Mouse (Mus musculus): ENCODE data around the gene Map3k20. TPM values are rescaled to one million over a fixed set of nuclear protein-coding genes. Genes with fewer than 3 reads are reported as not detected.

The Map3k20 gene
- polyA plus RNA-seq, 1 experiment from 2014 or later, result 4.7 TPM

GRCm38 (mm10) chr2:72391721-72392120 is 106.3 kb downstream of the Map3k20 start:
- no peaks in the 10 kb centered on the region for H3K27me3 ChIP-seq
- WGBS, result 88% methylated on average over 2 of the region's 2 CpGs
- H3K9ac ChIP-seq, result no peak overlapping the region
- H3K4me1 ChIP-seq (replicated peaks), result peaks cover 7% of the 10 kb centered on the region
- H3K9me3 ChIP-seq, result peaks cover 11% of the 10 kb centered on the region; the same call in 1 of the 2 replicates
- H3K36me3 ChIP-seq, result no peaks in the 10 kb centered on the region
- no peak for ATAC-seq (ENCODE audit: low read depth)
- no peak overlapping the region for H3K4me2 ChIP-seq
- no peak overlapping the region for H3K27ac ChIP-seq (replicated peaks)
- no peak overlapping the region for H3K4me3 ChIP-seq

- no peak overlapping the region for H3K9ac ChIP-seq
- peaks cover 7% of the 10 kb centered on the region for H3K4me1 ChIP-seq (replicated peaks)
- peaks cover 11% of the 10 kb centered on the region; the same call in 1 of the 2 replicates for H3K9me3 ChIP-seq
- H3K4me2 ChIP-seq, result no peak overlapping the region
- no peaks in the 10 kb centered on the region for H3K36me3 ChIP-seq
- WGBS, result 51% methylated on average over 4 of the region's 4 CpGs
- no peak overlapping the region for H3K27ac ChIP-seq (replicated peaks)
- no peak overlapping the region for H3K4me3 ChIP-seq
- no peak for ATAC-seq (ENCODE audit: low read depth)
- no peaks in the 10 kb centered on the region for H3K27me3 ChIP-seq
These were observed 106.9 kb downstream of the Map3k20 start for GRCm38 (mm10) chr2:72392316-72392715.

- Histone ChIP-seq H3K4me3 (no peak overlapping the region), H3K4me1 (replicated peaks) (peaks cover 10% of the 10 kb centered on the region), H3K27ac (replicated peaks) (no peak overlapping the region), H3K27me3 (no peaks in the 10 kb centered on the region), H3K9ac (no peak overlapping the region), H3K9me3 (peaks cover 11% of the 10 kb centered on the region; the same call in 1 of the 2 replicates), H3K36me3 (no peaks in the 10 kb centered on the region), H3K4me2 (no peak overlapping the region)
- WGBS, result 57% methylated on average over 6 of the region's 6 CpGs
- no peak for ATAC-seq (ENCODE audit: low read depth)
These were observed 111.5 kb downstream of the Map3k20 start for GRCm38 (mm10) chr2:72396934-72397333.

- Histone ChIP-seq H3K27ac (replicated peaks) (no peak overlapping the region), H3K9ac (no peak overlapping the region), H3K27me3 (no peaks in the 10 kb centered on the region), H3K36me3 (no peaks in the 10 kb centered on the region), H3K4me3 (no peak overlapping the region), H3K9me3 (peaks cover 11% of the 10 kb centered on the region; the same call in 1 of the 2 replicates), H3K4me1 (replicated peaks) (peaks cover 6% of the 10 kb centered on the region; the same call in 1 of the 2 replicates), H3K4me2 (no peak overlapping the region)
- WGBS, result 21% methylated on average over 13 of the region's 13 CpGs
- ATAC-seq (ENCODE audit: low read depth), result no peak
These were observed 112.8 kb downstream of the Map3k20 start for GRCm38 (mm10) chr2:72398227-72398626.

- 56% methylated on average over 12 of the region's 12 CpGs for WGBS
- Histone ChIP-seq H3K27me3 (no peaks in the 10 kb centered on the region), H3K9me3 (peaks cover 11% of the 10 kb centered on the region; the same call in 1 of the 2 replicates), H3K4me3 (no peak overlapping the region), H3K4me1 (replicated peaks) (peaks cover 6% of the 10 kb centered on the region; the same call in 1 of the 2 replicates), H3K27ac (replicated peaks) (no peak overlapping the region), H3K9ac (no peak overlapping the region), H3K36me3 (no peaks in the 10 kb centered on the region), H3K4me2 (no peak overlapping the region)
- ATAC-seq (ENCODE audit: low read depth), result no peak
These were observed 114.2 kb downstream of the Map3k20 start for GRCm38 (mm10) chr2:72399469-72400195.

- no peaks in the 10 kb centered on the region for H3K27me3 ChIP-seq
- WGBS, result 81% methylated on average over 9 of the region's 9 CpGs
- no peak overlapping the region for H3K9ac ChIP-seq
- H3K9me3 ChIP-seq, result no peaks in the 10 kb centered on the region
- no peak overlapping the region for H3K4me2 ChIP-seq
- H3K36me3 ChIP-seq, result no peaks in the 10 kb centered on the region
- H3K4me1 ChIP-seq (replicated peaks), result peaks cover 6% of the 10 kb centered on the region; the same call in 1 of the 2 replicates
- H3K4me3 ChIP-seq, result no peak overlapping the region
- H3K27ac ChIP-seq (replicated peaks), result no peak overlapping the region
- ATAC-seq (ENCODE audit: low read depth), result no peak
These were observed 115.9 kb downstream of the Map3k20 start for GRCm38 (mm10) chr2:72401290-72401689.

- no peak for ATAC-seq (ENCODE audit: low read depth)
- no peak overlapping the region for H3K4me2 ChIP-seq
- H3K4me1 ChIP-seq (replicated peaks), result no peaks in the 10 kb centered on the region
- no peak overlapping the region for H3K4me3 ChIP-seq
- no peaks in the 10 kb centered on the region for H3K9me3 ChIP-seq
- 85% methylated on average over 12 of the region's 12 CpGs for WGBS
- no peak overlapping the region for H3K27ac ChIP-seq (replicated peaks)
- H3K27me3 ChIP-seq, result no peaks in the 10 kb centered on the region
- no peaks in the 10 kb centered on the region for H3K36me3 ChIP-seq
- no peak overlapping the region for H3K9ac ChIP-seq
These were observed 120.5 kb downstream of the Map3k20 start for GRCm38 (mm10) chr2:72405621-72406555.

GRCm38 (mm10) chr2:72406701-72407100 is 121.3 kb downstream of the Map3k20 start:
- H3K4me2 ChIP-seq, result no peak overlapping the region
- H3K36me3 ChIP-seq, result no peaks in the 10 kb centered on the region
- H3K9ac ChIP-seq, result no peak overlapping the region
- H3K4me1 ChIP-seq (replicated peaks), result no peaks in the 10 kb centered on the region
- ATAC-seq (ENCODE audit: low read depth), result no peak
- H3K27me3 ChIP-seq, result no peaks in the 10 kb centered on the region
- H3K27ac ChIP-seq (replicated peaks), result no peak overlapping the region
- 58% methylated on average over 10 of the region's 10 CpGs for whole genome bisulfite sequencing
- H3K9me3 ChIP-seq, result no peaks in the 10 kb centered on the region
- H3K4me3 ChIP-seq, result no peak overlapping the region

GRCm38 (mm10) chr2:72407341-72408092 is 122.1 kb downstream of the Map3k20 start:
- no peaks in the 10 kb centered on the region for H3K27me3 ChIP-seq
- 69% methylated on average over 17 of the region's 17 CpGs for WGBS
- H3K4me2 ChIP-seq, result no peak overlapping the region
- H3K36me3 ChIP-seq, result no peaks in the 10 kb centered on the region
- no peaks in the 10 kb centered on the region for H3K9me3 ChIP-seq
- no peak overlapping the region for H3K9ac ChIP-seq
- no peak for ATAC-seq (ENCODE audit: low read depth)
- H3K4me3 ChIP-seq, result no peak overlapping the region
- no peaks in the 10 kb centered on the region for H3K4me1 ChIP-seq (replicated peaks)
- H3K27ac ChIP-seq (replicated peaks), result no peak overlapping the region

GRCm38 (mm10) chr2:72409968-72410367 is 124.5 kb downstream of the Map3k20 start:
- WGBS, result 81% methylated on average over 10 of the region's 10 CpGs
- no peak overlapping the region for H3K4me3 ChIP-seq
- H3K36me3 ChIP-seq, result no peaks in the 10 kb centered on the region
- H3K27me3 ChIP-seq, result no peaks in the 10 kb centered on the region
- no peak overlapping the region for H3K4me2 ChIP-seq
- ATAC-seq (ENCODE audit: low read depth), result no peak
- no peaks in the 10 kb centered on the region for H3K4me1 ChIP-seq (replicated peaks)
- no peak overlapping the region for H3K9ac ChIP-seq
- no peaks in the 10 kb centered on the region for H3K9me3 ChIP-seq
- H3K27ac ChIP-seq (replicated peaks), result no peak overlapping the region

- Histone ChIP-seq H3K27ac (replicated peaks) (no peak overlapping the region), H3K4me3 (no peak overlapping the region), H3K36me3 (no peaks in the 10 kb centered on the region), H3K9me3 (no peaks in the 10 kb centered on the region), H3K27me3 (no peaks in the 10 kb centered on the region), H3K4me1 (replicated peaks) (no peaks in the 10 kb centered on the region), H3K9ac (no peak overlapping the region), H3K4me2 (no peak overlapping the region)
- ATAC-seq (ENCODE audit: low read depth), result no peak
- WGBS, result 94% methylated on average over 4 of the region's 4 CpGs
These were observed 126.8 kb downstream of the Map3k20 start for GRCm38 (mm10) chr2:72412266-72412665.
